Comparison of ENCODE assay signal across 14 mouse cellular contexts in the genomic region with DNA sequence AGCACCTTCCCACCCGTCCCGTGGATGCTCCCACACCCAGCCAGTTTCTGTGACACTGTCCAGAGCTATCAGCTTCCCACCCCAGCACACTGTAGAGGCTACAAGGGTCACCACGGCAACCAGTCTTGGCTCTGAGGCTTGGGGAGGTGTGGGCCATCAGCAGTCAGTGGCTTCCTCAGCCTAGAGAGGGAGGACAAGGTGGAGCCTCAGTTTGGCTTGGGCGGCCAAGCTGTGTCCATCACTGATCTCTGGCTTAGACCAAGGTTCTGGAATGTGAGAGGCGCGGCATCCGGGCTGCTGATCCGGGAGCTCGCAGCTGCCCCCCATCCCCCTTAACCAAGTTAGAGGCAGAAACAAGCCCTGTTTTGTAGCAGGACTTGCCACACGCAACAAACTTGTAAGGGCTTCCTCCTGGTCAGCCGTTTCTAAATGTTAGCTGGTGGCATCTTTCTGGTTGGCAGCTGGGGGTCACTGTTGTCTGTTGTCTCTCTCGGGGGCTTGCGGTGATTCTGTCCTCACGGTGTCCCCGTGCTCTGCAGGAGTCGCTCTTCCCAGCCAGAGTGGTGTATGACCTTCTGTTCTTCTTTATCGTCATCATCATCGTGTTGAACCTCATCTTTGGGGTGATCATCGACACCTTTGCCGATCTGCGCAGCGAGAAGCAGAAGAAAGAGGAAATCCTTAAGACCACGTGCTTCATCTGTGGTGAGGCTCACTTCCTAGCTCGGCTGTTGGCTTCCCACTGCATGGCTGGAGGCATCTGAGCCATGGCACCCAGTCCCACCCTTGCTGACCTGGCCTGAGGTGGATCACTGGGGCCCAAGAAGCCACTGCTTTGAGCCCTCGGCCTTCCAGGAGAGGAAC. TPM values are rescaled to one million over a fixed set of nuclear protein-coding genes. Genes with fewer than 3 reads are reported as not detected.
DNase-seq lines count a peak whose midpoint lies in the region; ATAC-seq and TF ChIP-seq lines count a peak whose summit lies in the region.
"Had no signal": no experiment of that assay in that cellular context is flagged by ENCODE, and none has a peak within 500 bp of the region (broad histone marks: within the 10 kb centered on the region; RNA-seq: fewer than 3 reads in every experiment).

No protein-coding gene starts in this region.

- H3K4me1 ChIP-seq in lung, adult 2 months (ENCODE audit: control insufficient read depth, insufficient read depth, low read length): peaks cover 3% of the 10 kb centered on the region; the same call in 1 of the 2 replicates

- DNase-seq in CD4-positive, CD25-positive, alpha-beta regulatory T cell, adult 2 months (ENCODE audit: low read depth, low spot score): peak; percentile 31
- DNase-seq in heart, postnatal 14 days: peak; percentile 36 to 60
- DNase-seq in heart, adult 8-10 months (ENCODE audit: low spot score): no peak
- peak; percentile 74 for DNase-seq in lung, postnatal 10 days
- DNase-seq in lung, adult 2 months: no peak
- DNase-seq in natural killer cell, adult 2 months (ENCODE audit: low spot score in 2 of 2): peak; percentile 54 to 70
- no peak for DNase-seq in right cerebral cortex, adult 2 months (ENCODE audit: low spot score in 2 of 2)

- no peak for TF ChIP-seq POLR2A in lung, adult 2 months (IDR thresholded peaks at IDR 0.05; ENCODE audit: borderline replicate concordance, extremely low read depth, low read depth, low read length)

- 76% methylated on average over 25 of the region's 25 CpGs for WGBS in lung, adult 2 months

- H3K4me3 ChIP-seq in lung, adult 2 months (replicated peaks; ENCODE audit: extremely low read depth, low read depth, low read length): no peak overlapping the region
- H3K4me3 ChIP-seq: embryonic facial prominence, embryonic 12.5 days; midbrain, embryonic 10.5 days; neural tube, embryonic 15.5 days had no signal

- no peak for ATAC-seq in CD4-positive, CD25-positive, alpha-beta regulatory T cell, adult 4 months
- ATAC-seq: forebrain, embryonic 14.5 days had no signal

- TF ChIP-seq CTCF in lung, adult 2 months (IDR thresholded peaks at IDR 0.05; ENCODE audit: insufficient read depth, low read length): no peak

- intact Hi-C loops in heart, postnatal 14 days (cut with DNase I): no loop called here

RNA-seq across cellular contexts. Expression of a gene that starts 14.8 kb away (rescaled TPM):
- 100 to 1,000 TPM; 110 to 129 TPM for polyA plus RNA-seq in CD4-positive, CD25-positive, alpha-beta regulatory T cell, adult 4 months (2017; shearing (Covaris generic))
- 100 to 1,000 TPM; 270 to 283 TPM for total RNA-seq in heart, postnatal 14 days (2021)
- 100 to 1,000 TPM; 333 to 355 (median 345) TPM for total RNA-seq in heart, adult 8-10 months (2022)
- 80.0 and 91.5 TPM in 2 replicates for polyA plus RNA-seq in lung, adult 2 months (2012; rRNA removed)

RNA-seq across cellular contexts. Expression of a gene that starts 48.7 kb away (rescaled TPM):
- polyA plus RNA-seq in CD4-positive, CD25-positive, alpha-beta regulatory T cell, adult 4 months (2017; shearing (Covaris generic)): not detected
- 10 to 100 TPM in 1 of 2 experiments, 1 to 10 TPM in 1; 8.9 to 10.7 TPM for total RNA-seq in heart, postnatal 14 days (2021)
- total RNA-seq in heart, adult 8-10 months (2022): 1 to 10 TPM; 3.7 to 9.2 (median 4.8) TPM
- 3.3 and 3.6 TPM in 2 replicates for polyA plus RNA-seq in lung, adult 2 months (2012; rRNA removed)
- total RNA-seq: MEL had no signal
- polyA plus RNA-seq: intestine, embryonic 14.5 days; midbrain, embryonic 10.5 days had no signal

Comparison
In these comparisons a context has a peak if more than half of its experiments do, and no peak if none do; other contexts are left out.
1. DNase-seq: peak in CD4-positive, CD25-positive, alpha-beta regulatory T cell, adult 2 months (single experiment), heart, postnatal 14 days (2 of 2), lung, postnatal 10 days (single experiment) and natural killer cell, adult 2 months (2 of 2); none in heart, adult 8-10 months (single experiment), lung, adult 2 months (single experiment) and right cerebral cortex, adult 2 months (0 of 2).